Mouse (Mus musculus) cortical plate, adult 2 months (tissue): ENCODE measurements around the gene Abcg4.

Experiments used
- CTCF ChIP-seq: fragments of 200-500 bp; IDR thresholded peaks from 2 replicates; pipeline ENCODE4 v1.5.1; 2011; ENCODE audit warnings: mild to moderate bottlenecking, control low read depth, low read length; ENCODE audit not compliant: insufficient read depth; ENCODE audit errors: extremely low read depth
- POLR2A ChIP-seq: fragments of 200-500 bp; IDR thresholded peaks from 2 replicates; pipeline ENCODE4 v1.6.1; 2011; ENCODE audit warnings: mild to moderate bottlenecking, low read length, control low read depth; ENCODE audit not compliant: insufficient read depth; ENCODE audit errors: extremely low read depth

DNA sequence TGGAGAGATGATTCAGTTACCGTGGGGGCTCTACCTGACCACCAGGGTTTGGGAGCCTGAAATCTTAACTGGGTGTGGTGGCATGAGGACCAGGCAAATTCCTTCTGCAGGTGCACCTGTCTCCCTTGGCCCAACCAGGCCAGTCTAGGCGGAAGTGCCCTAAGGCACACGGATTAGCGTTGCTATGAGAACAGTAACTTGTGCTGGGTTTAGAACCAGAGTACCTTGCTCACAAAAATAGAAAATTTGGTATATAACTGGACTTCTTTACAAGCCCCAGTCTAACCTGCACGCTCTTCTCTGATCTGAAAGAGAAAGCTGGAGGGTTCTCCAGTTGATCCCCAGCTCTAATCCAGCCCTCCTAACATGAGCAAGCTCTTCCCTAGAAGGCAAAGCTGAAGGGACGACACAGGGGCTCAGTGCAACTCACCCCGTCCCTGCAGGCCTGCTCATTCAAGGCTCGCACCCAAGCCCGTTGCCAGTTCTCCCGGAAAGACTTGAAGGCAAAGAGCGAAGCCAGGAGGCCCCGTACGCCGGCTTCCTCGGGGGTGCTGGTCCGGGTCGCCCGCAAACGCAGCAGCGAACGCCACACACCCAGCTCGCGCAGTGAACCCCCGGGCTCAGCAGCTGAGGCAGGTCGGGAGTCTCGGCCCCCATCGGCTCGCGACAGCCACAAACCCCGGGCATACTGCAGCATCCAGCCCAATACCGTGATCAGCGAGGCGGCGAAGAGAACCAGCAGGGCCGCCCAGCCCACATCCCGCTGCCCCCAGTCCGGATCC, 30.9 kb upstream of the Abcg4 start:
- TF ChIP-seq CTCF (no peak), POLR2A (no peak)
